Mouse (Mus musculus): Measurements from ENCODE around the gene C1s1.
"Not testable (repeated sequence)": the region's sequence is repeated elsewhere in the genome, so short reads cannot be mapped to it uniquely, and the experiment has no call there.

The C1s1 gene

GRCm38 (mm10) chr6:124512355-124512836 is 29.8 kb downstream of the C1s1 start, which contains the start of gene C1ra:
C1ra (plus strand) TSS chr6:124512405.
- DNase-seq (ENCODE audit: low spot score in 2 of 2), result peak; percentile 68 to 78

- no peak for DNase-seq (ENCODE audit: low spot score in 2 of 2)
Observed at GRCm38 (mm10) chr6:124511936-124512335, 30.2 kb downstream of the C1s1 start.

DNA sequence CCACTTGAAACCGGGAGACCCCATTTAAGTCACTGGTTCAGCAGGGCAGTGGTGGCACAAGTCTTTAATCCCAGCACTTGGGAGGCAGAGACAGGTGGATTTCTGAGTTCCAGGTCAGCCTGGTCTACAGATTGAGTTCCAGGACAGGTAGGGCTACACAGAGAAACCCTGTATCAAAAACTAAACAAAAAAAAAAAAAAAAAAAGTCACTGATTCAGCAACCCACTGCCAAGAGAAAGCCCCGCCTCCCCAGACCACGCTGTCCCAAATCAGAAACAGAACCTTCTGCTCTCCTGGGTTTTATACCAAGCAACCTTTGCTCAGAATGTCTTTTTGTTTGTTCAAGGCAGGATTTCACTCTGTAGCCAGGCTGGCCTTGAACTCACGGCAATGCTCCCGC is 33.0 kb downstream of the C1s1 start:
- DNase-seq (ENCODE audit: low spot score in 2 of 2), result not testable (repeated sequence)

DNA sequence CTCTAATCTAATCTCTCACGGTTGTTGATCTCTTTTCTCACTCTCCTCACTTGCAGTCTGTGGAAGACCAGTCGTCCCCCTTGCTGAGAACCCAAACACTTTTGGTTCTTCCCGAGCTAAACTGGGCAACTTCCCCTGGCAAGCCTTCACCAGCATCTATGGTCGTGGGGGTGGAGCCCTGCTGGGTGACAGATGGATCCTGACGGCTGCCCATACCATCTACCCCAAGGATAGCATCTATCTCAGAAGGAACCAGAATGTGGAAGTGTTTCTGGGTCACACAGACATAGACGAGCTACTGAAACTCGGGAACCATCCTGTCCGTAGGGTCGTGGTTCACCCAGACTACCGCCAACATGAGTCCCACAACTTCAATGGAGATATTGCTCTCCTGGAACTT is 33.9 kb downstream of the C1s1 start:
- DNase-seq (ENCODE audit: low spot score in 2 of 2), result no peak

DNA sequence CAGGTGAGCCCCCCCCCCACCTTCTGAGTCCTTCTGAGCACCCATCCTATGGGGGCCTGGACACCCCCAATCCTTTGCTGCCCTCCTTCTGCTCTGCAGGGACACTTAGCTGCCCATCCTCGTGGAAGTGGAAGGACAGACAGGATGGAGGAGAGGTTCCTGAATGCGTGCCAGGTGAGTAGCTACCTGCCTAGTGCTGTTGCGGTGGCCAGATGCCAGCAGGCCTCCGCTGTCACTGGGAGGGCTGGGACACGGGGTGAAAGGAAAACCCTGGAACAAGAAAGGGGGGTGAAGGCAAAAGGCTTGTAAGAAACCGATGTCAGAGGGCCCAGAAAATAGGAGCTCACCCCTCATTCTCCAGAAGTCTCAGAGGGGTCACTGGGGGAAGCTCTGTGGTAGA is 35.2 kb downstream of the C1s1 start:
- no peak for DNase-seq (ENCODE audit: low spot score in 2 of 2)

DNA sequence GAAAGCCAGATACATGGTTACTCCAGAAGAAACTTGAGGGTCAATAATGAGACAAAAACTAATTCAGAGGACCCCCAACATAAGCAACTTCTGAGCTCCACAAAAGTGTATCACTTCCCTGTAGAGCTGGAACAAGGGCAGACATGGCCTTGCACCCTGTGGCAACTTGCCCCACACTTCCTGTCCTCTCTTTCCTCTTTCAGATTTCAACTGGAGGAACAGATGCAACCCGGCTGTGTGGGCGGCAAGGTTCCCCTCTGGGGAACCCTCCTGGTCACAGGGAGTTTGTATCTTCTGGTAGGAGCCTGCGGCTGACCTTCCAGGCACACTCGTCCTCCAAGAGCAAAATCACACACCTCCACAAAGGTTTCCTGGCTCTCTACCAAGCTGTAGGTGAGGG is 37.1 kb downstream of the C1s1 start:
- no peak for DNase-seq (ENCODE audit: low spot score in 2 of 2)

DNA sequence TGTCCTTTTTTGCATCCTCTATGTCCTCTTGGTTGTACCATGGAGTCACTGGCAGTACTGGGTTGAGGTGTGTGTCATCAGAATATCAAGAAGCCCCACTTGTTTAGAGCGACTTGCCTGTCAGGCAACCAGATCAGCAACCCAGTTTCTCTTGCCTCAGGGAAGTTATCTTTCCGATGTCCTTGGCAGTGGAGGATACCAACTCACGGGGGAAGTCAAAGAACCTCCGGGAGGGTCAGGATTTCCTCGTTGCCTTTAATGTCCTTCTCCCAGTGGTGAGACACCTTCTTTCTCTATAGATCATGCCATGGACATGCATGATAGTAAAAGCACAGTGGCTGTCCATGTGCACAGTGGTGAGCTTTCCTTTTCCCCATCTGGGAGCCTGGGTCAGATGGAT is 40.1 kb downstream of the C1s1 start:
- no peak for DNase-seq (ENCODE audit: low spot score in 2 of 2)

DNA sequence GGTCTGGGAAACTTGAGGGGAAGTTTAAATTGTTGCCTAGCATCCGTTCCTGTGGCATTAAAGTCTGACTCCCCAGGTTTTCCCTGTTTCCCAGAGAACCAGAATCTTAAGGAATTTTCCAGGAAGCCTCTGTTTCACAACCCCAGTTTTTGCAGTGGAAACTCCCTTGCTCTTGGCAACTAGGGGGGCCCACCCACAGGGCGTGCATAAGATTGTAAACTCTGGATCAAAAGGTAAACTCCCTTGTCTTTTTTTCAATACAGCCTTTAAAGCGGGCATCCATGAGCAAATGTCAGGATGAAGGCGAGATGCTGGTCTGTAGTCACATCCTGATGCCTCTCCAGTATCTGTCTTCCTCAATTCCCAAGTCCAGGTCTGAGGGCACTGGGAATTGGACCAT is 40.7 kb downstream of the C1s1 start:
- DNase-seq (ENCODE audit: low spot score in 2 of 2), result no peak

DNA sequence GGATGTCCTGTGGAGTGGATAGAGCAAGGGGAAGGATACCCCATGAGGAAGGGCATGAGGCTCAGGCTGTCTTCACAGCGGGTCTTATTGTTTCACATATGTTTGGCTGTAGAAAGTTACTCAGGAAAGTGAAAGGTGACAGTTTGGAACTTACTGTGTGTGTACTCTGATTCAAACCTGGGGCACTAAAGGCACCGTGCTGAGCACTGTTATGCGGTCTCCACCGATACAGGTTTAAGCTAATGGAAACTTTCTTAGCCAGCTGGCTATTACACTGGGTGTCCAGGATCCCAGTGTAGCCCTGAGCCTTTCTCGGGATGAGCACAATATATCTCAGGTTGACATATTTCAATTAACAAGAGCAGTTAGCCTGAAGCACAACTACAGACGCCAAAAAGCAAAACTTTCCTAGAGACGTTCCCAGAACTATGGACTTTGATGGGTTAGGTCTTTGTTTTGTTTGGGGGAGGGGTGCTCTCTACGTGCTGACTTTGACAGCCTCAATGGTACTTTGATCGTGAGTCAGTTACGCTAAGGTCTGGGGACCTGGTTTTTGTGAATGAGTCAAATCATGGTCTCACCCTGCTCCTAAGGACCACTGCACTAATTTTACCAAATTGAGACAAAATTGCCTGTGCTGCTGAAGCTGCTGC is 42.1 kb downstream of the C1s1 start:
- no peak for DNase-seq (ENCODE audit: low spot score in 2 of 2)

DNA sequence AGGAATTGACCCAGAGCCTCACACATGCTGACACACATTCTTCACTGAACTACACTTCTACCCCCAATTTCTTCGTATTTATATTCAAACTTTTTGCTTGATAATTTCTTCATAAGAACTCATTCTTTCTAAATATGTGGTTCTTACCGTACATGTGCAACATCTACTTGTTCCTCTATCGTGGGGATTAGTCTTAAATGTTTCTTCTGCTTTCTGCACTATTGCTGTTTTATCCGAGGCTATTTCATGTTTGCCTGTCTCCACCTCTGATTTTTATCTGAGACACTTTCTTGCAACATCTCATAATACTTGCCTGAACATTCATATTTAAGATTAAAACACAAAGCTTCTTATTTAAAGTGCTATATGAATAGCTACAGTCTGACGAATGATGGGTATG is 46.1 kb downstream of the C1s1 start:
- DNase-seq (ENCODE audit: low spot score in 2 of 2), result no peak

- no peak for DNase-seq (ENCODE audit: low spot score in 2 of 2)
Observed at GRCm38 (mm10) chr6:124493886-124494285, 48.3 kb downstream of the C1s1 start.

DNA sequence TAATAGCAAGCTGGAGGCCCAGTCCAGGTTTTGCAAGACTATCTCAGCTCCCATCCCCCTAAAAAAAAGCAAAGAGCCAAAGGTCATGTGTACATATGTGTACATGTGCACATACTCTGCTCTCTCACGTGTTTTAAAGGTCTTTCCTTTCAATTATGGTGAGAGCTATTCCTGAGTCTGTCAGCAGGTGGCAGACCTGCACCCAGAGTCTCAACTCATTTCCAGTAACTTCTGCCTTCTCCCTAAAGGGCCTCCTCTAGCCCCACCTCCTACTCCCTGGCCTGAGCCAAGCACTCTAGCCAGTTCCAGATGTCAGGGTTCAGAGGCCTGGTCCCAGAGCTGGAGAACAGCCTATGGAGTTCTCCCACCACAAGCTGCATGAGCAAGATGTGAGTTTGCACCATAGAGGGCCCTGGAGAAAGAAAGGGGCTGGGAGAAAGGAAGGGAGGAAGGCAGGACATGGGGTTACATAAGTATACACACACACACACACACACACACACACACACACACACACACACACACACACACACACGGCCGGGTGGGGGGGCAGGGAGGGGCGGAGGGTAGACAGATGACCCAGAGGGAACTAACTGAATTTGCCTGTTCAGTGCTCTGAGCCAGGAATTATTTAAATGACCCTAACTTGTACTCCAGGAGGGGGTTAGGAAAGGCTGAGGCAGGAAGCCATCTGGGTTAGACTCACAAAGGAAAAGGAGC is 49.2 kb downstream of the C1s1 start, which contains the start of gene C1rl:
Gene C1rl, plus strand, starts transcription at position 272 of the 720 bp plus-strand sequence.
- DNase-seq (ENCODE audit: low spot score in 2 of 2), result peak; percentile 81 to 85

- DNase-seq (ENCODE audit: low spot score in 2 of 2), result no peak
Observed at GRCm38 (mm10) chr6:124491427-124491826, 50.7 kb downstream of the C1s1 start.

- no peak for DNase-seq (ENCODE audit: low spot score in 2 of 2)
Observed at GRCm38 (mm10) chr6:124488952-124489351, 53.2 kb downstream of the C1s1 start.

- no peak for DNase-seq (ENCODE audit: low spot score in 2 of 2)
Observed at GRCm38 (mm10) chr6:124487509-124487908, 54.6 kb downstream of the C1s1 start.

GRCm38 (mm10) chr6:124485414-124486144 is 56.6 kb downstream of the C1s1 start:
- DNase-seq (ENCODE audit: low spot score in 2 of 2), result no peak

DNA sequence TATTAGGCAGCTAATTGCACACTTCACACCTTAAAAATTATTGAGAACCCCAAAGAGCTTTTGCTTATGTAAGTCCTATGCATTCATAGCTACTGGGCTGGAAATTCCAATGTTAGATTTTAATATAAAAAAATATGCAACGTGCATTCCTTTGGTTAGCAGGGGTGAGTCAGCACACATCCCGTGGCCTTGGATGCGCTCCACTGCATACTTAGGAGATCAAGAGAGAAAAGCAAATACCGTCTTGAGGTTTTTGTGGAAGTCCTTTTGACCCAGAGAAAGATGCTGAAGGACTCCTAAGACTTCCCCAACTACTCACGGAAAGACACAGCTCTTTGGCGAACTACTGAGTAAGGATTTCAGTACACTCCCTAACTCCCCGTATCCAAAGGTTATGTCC is 57.3 kb downstream of the C1s1 start:
- DNase-seq (ENCODE audit: low spot score in 2 of 2), result no peak

DNA sequence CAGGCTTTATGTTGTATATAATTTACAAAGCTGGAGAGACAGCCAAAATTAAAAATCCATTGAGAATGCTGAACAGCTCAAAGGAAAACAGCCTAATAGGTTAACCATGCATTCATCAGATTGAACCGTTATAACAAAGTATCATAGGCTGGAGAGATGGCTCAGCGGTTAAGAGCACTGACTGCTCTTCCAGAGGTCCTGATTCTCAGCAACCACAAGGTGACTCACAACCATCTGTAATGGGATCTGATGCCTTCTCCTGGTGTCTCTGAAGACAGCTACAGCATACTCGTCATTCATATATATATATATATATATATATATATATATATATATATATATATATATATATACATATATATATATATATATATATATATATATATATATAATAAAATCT is 58.3 kb downstream of the C1s1 start:
- DNase-seq (ENCODE audit: low spot score in 2 of 2), result not testable (repeated sequence)

- DNase-seq (ENCODE audit: low spot score in 2 of 2), result peak; percentile 59 to 72
Observed at GRCm38 (mm10) chr6:124481571-124481970, 60.6 kb downstream of the C1s1 start.

Measured in right cerebral cortex, adult 2 months (tissue).